Mouse (Mus musculus): ENCODE measurements around the gene Vmn1r1. TPM values are rescaled to one million over a fixed set of nuclear protein-coding genes. Genes with fewer than 3 reads are reported as not detected.
"Not testable (repeated sequence)": the region's sequence is repeated elsewhere in the genome, so short reads cannot be mapped to it uniquely, and the experiment has no call there.

Gene Vmn1r1
- polyA plus RNA-seq (2016; fragmentation: Nextera tagmentation; extraction: Ambion mirVana), result not detected in 2 replicates

DNA sequence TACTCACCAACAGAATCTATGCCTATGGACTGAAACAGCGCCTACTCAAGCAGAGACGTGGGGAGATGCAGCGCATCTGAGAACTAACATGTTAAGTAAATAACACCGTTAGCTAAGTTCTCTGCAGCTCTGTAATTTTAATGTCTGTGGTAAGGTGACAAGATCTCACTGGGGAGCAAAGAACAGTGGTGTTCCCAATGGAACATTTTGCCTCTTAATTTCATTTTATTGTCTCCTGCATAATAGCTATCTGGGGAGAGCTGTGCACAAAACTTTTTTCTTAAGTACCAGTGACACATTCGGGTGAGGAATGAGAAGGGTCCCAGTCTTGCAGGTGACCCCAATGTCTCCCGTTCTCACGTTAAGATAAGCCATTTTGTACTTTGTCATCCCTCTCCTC lies at the start of gene Vmn1r1:
Gene Vmn1r1, minus strand, starts transcription at position 101 of the 400 bp plus-strand sequence.
- H3K27ac ChIP-seq, result no peak within 1 kb of the TSS
- no peak within 1 kb of the TSS for H3K4me3 ChIP-seq
- no peaks in the 10 kb centered on the region for H3K9me3 ChIP-seq
- no peak for DNase-seq (ENCODE audit: low spot score)
- no peaks in the 10 kb centered on the region for H3K4me1 ChIP-seq
- H3K27me3 ChIP-seq (ENCODE audit: insufficient read depth, poor library complexity, severe bottlenecking), result no peaks in the 10 kb centered on the region
- no peaks in the 10 kb centered on the region for H3K36me3 ChIP-seq
- WGBS, result 85% methylated on average over 7 of the region's 7 CpGs

DNA sequence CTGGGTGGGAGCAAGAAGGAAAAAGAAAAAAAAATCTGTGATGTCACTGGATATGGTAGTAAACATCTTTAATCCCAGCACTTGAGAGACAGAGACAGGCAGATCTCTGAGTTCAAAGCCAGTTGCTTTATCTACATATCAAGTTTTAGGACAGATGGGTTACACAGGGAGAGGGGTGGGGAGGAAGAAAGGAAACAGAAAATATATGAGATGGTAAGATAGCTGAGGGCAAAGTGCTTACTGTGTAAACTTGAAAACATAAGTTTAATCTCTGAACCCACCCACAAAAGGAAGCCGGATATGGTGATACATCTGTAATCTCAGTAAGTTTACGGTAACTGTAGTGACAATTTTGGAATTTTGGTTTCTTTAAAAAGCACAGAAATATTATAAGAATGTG lies 46.0 kb upstream of the Vmn1r1 start:
- no peaks in the 10 kb centered on the region for H3K9me3 ChIP-seq
- WGBS, result 86% methylated on average over 2 of the region's 2 CpGs
- H3K4me1 ChIP-seq, result no peaks in the 10 kb centered on the region
- H3K27ac ChIP-seq, result no peak overlapping the region
- no peaks in the 10 kb centered on the region for H3K27me3 ChIP-seq (ENCODE audit: insufficient read depth, poor library complexity, severe bottlenecking)
- no peaks in the 10 kb centered on the region for H3K36me3 ChIP-seq
- DNase-seq (ENCODE audit: low spot score), result no peak
- no peak overlapping the region for H3K4me3 ChIP-seq

DNA sequence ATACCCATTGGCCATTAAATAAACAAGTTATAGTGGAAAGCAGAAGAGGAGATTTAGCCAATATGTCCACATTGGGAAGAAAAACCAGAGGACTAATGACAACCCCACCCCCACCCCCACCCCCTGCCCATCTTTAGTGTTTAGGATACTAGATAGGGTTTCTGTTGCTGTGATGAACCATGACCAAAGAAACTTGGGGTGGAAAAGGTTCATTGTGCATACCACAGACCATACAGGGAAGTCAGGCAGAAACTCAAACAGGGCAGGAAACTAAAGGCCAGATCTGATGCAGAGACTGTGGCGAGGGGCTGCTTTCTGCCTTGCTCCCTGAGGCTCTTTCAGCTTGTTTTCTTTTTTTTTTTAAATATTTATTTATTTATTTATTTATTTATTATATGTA lies 28.3 kb upstream of the Vmn1r1 start:
- no peak for DNase-seq (ENCODE audit: low spot score)
- no peak overlapping the region for H3K4me3 ChIP-seq
- H3K9me3 ChIP-seq, result no peaks in the 10 kb centered on the region
- H3K27me3 ChIP-seq (ENCODE audit: insufficient read depth, poor library complexity, severe bottlenecking), result no peaks in the 10 kb centered on the region
- WGBS, result 68% methylated on average over 1 of the region's 1 CpGs
- H3K36me3 ChIP-seq, result no peaks in the 10 kb centered on the region
- peaks cover 12% of the 10 kb centered on the region for H3K4me1 ChIP-seq
- H3K27ac ChIP-seq, result no peak overlapping the region

DNA sequence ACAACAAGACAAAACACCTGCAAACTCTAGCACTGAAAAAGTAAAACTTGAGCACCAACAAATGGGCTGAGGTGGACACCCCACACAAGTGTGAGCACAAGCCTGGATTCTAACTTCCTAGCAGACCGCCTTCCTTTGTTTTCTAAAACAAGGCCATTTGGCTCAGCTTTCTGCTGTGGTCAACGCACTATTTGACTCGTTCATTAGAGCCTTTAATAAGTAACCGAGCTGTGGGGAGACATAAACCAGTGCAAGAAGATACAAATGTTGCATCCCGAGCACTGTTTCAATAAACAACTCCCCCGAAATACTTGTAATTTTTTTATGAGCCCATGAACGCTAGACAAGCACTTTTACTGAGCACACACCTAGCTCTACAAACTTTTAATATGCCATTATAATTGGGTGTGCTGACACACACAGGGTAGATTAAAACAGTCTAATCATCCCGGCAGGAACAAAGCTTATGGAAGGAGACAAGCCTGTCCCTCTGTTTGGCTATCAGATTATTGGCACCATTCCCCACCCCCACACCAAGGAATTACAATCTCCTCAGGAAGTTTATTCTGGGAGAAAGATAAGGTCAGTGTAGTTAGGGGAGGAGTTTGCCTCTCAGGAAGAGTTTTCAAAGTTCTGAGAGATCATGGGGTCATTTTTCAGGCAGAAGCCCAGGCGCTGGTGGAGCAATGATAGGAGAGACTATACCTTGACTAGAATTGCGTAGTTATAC lies 27.7 kb upstream of the Vmn1r1 start:
- Histone ChIP-seq H3K36me3 (no peaks in the 10 kb centered on the region), H3K27ac (no peak overlapping the region), H3K4me1 (peaks cover 12% of the 10 kb centered on the region), H3K9me3 (no peaks in the 10 kb centered on the region), H3K4me3 (no peak overlapping the region), H3K27me3 (ENCODE audit: insufficient read depth, poor library complexity, severe bottlenecking) (no peaks in the 10 kb centered on the region)
- DNase-seq (ENCODE audit: low spot score), result no peak
- 48% methylated on average over 10 of the region's 10 CpGs for WGBS

DNA sequence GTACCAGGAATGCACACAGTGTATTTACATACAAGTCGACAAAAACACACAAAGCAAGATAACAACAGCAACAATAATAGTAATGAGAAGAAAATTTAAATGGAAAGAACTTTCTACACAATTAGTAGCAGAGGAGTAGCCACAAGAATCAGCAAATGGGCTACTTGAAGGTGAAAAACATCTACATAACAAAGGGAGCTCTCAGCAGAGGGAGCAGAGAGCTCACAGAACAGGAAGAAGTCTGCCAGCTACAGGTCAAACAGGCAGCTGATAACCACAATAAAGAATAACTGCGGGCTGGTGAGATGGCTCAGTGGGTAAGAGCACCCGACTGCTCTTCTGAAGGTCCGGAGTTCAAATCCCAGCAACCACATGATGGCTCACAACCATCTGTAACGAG lies 26.9 kb upstream of the Vmn1r1 start:
- no peak overlapping the region for H3K27ac ChIP-seq
- no peaks in the 10 kb centered on the region for H3K27me3 ChIP-seq (ENCODE audit: insufficient read depth, poor library complexity, severe bottlenecking)
- 67% methylated on average over 5 of the region's 5 CpGs for WGBS
- no peaks in the 10 kb centered on the region for H3K9me3 ChIP-seq
- DNase-seq (ENCODE audit: low spot score), result no peak
- no peak overlapping the region for H3K4me3 ChIP-seq
- H3K36me3 ChIP-seq, result no peaks in the 10 kb centered on the region
- peaks cover 12% of the 10 kb centered on the region for H3K4me1 ChIP-seq

DNA sequence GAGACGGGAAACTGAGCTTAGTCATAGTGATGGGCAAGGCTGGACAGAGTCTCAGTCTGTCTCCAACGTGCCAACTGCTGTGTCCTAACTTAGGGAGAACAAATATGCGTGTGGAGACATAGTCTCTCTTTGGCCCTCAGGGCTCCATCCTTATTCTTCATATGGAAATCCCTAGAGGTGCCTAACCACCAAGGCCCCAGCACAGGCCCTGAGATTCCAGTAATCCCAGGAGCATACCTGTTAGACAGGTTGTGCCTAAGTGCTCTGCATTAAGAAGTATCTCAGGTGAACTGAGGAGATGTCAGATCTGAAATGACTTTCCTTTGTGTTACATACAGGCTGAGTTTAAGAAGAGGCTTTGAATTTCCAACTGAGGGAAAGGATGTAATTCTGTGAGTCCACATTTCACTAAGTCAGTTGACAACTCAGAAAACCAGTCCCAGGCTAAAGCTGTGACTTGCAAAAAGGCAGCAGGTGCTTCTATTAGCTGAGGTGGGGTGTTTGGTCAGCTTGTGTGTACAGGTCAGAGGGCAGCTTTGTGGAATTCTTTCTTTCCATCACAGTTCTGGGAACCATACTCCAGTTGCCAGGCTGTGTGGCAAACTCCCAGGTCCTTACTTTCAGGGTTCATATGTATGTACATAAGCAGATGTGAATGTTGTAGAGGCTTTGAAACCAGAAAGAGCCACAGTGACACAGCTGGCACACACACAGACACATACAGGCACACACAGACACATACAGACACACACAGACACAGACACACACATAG lies 25.6 kb upstream of the Vmn1r1 start:
- H3K36me3 ChIP-seq, result no peaks in the 10 kb centered on the region
- no peak for DNase-seq (ENCODE audit: low spot score)
- H3K9me3 ChIP-seq, result no peaks in the 10 kb centered on the region
- no peaks in the 10 kb centered on the region for H3K27me3 ChIP-seq (ENCODE audit: insufficient read depth, poor library complexity, severe bottlenecking)
- WGBS, result 65% methylated on average over 3 of the region's 3 CpGs
- H3K4me3 ChIP-seq, result no peak overlapping the region
- H3K4me1 ChIP-seq, result peaks cover 12% of the 10 kb centered on the region
- no peak overlapping the region for H3K27ac ChIP-seq

DNA sequence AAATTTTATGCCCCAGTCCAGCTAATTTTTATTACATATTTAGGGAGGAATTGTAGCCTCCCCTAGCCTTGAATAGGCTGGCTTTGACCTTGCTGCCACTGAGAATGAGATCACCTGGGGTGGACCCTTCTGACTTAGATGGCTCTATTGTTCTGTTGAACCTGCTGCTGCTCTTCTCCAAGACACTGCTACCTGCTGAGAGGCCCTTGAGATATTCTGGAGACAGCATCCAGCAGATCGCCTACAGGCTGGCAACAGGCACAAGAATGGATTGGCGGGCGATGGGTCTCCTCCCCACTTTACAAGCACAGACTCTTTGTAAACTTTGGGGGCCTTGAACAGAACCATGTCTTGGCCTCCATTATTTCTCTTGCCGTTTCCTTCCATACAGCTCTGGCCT lies 18.2 kb upstream of the Vmn1r1 start:
- WGBS, result 61% methylated on average over 4 of the region's 4 CpGs
- DNase-seq (ENCODE audit: low spot score); H3K27me3 ChIP-seq (ENCODE audit: insufficient read depth, poor library complexity, severe bottlenecking); H3K27ac ChIP-seq; H3K9me3 ChIP-seq; H3K36me3 ChIP-seq; H3K4me1 ChIP-seq; H3K4me3 ChIP-seq: not testable (repeated sequence)

DNA sequence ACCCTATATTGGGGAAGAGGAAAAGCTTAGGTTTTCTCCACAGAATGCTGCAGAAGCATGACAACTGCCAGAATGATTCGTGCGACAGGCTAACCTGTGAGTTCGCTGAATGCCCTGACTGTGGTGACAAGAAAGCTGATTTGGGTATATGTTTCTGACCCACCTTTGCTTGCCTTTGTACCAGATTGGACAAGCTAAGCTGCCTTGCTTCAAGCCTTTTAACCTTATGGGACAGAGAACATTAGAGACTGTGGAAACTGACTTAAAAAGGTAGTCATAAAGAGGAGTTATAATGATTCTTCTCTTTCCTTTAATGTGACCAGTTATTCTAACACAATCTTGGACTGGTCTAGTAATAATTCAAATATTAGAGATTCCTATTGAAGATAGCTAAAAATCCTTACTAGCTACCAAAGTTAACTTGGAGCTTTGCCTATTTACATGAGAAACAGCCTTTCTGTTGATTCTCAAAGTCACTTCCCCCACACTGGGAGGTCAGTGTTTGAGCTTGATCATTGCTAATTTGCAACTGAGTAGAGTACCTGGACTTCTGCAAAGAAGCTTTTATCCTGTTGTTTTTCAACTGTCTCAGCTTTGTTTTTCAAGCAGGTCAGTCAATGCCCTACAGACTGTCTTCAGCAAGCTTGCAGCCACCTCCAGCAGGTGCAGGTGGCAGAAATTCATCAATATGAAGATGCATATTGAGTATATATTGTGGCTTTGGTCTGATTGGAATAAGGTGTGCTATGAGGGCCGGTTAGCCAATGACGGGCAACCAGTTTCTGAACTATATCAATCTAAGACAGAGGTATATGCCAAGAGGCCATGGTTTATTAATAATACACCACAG lies 17.4 kb upstream of the Vmn1r1 start:
- DNase-seq (ENCODE audit: low spot score), result no peak
- H3K4me3 ChIP-seq, result no peak overlapping the region
- no peaks in the 10 kb centered on the region for H3K36me3 ChIP-seq
- H3K9me3 ChIP-seq, result no peaks in the 10 kb centered on the region
- no peaks in the 10 kb centered on the region for H3K4me1 ChIP-seq
- 67% methylated on average over 5 of the region's 5 CpGs for WGBS
- H3K27me3 ChIP-seq (ENCODE audit: insufficient read depth, poor library complexity, severe bottlenecking), result no peaks in the 10 kb centered on the region
- H3K27ac ChIP-seq, result no peak overlapping the region

DNA sequence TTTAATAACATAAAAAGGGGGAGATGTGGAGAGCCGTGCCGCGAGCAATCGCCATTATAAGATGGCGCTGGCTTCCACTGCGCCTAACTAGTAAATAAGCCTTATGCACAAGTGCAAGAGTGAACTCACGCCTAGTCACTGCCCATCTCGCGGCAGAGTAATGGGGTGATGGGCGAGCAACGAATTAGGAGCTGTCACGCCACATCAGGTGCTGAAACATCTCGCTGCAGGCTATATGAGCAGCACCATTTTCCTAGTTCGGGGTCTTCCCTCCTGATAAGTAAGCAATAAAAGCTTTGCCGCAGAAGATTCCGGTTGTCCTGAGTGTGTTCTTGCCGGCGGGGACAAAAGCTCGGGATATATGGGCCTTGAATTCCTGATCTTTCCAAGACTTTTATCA lies 12.7 kb upstream of the Vmn1r1 start:
- H3K27me3 ChIP-seq (ENCODE audit: insufficient read depth, poor library complexity, severe bottlenecking); H3K4me3 ChIP-seq; H3K36me3 ChIP-seq; DNase-seq (ENCODE audit: low spot score); H3K27ac ChIP-seq; H3K9me3 ChIP-seq; H3K4me1 ChIP-seq: not testable (repeated sequence)
- 91% methylated on average over 19 of the region's 19 CpGs for WGBS

DNA sequence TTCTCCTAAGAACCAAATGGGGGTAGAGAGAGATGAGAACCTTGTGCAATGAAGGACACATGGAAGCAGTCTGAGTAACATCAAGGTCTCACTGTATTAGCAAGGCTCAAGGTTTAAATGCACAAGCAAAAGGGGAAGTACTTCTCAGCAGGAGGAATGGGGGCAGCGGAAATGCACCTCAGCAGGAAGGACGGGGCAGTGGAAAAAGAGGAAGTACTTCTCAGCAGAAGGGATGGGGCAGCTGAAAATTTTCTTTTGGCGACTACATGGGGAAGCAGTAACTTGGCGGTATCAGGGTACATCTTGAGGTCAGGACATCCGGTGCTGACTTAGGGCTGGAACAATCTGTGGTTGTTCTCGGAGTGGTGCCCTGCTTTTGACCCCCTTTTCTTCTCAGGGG lies 5.9 kb upstream of the Vmn1r1 start:
- H3K36me3 ChIP-seq; H3K27me3 ChIP-seq (ENCODE audit: insufficient read depth, poor library complexity, severe bottlenecking); H3K9me3 ChIP-seq; DNase-seq (ENCODE audit: low spot score); H3K4me1 ChIP-seq; H3K4me3 ChIP-seq; H3K27ac ChIP-seq: not testable (repeated sequence)
- 80% methylated on average over 6 of the region's 6 CpGs for WGBS

DNA sequence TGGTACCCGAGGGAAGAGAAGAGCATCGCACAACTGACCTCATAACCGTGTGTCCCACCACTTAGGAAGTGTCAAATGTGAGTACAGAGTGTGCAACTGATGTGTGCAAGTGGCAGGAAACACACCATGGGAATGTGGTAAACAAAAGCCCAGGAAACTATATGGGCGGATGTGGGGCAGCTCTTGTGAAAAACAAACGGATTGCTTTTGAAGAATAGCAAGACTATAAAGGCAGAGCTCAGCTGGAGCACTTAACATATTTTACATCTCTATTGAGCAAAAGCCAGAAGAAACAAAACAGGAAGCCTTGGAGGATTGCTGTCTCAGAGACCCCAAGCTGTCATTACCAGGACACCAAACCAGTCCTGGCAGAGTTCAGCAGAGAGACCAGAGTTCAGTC lies 1.3 kb downstream of the Vmn1r1 start:
- Histone ChIP-seq H3K4me3 (no peak overlapping the region), H3K4me1 (no peaks in the 10 kb centered on the region), H3K27ac (no peak overlapping the region), H3K27me3 (ENCODE audit: insufficient read depth, poor library complexity, severe bottlenecking) (no peaks in the 10 kb centered on the region), H3K9me3 (no peaks in the 10 kb centered on the region), H3K36me3 (no peaks in the 10 kb centered on the region)
- 60% methylated on average over 5 of the region's 5 CpGs for WGBS
- DNase-seq (ENCODE audit: low spot score), result no peak

DNA sequence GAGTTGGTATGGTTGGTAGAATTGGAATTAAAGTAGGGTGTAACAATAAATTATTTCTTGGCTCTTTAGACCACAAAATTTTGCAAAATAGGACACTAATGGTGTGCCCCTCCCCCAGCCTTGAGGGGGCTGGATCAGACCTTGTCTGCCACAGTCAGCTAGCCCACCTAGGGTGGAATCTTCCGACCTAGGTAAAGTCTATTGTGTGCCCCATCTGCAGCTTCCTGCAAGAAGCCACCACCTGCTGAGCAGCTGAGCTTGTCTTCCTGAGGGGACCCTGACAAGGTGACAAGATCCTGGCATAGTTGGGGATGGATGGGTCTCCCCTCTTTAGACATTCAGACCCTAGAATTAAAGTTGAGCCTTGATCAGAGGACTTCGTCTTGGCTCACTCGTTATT lies 4.7 kb downstream of the Vmn1r1 start:
- WGBS, result 78% methylated on average over 3 of the region's 3 CpGs
- Histone ChIP-seq H3K4me1 (no peaks in the 10 kb centered on the region), H3K36me3 (no peaks in the 10 kb centered on the region), H3K27me3 (ENCODE audit: insufficient read depth, poor library complexity, severe bottlenecking) (no peaks in the 10 kb centered on the region), H3K27ac (no peak overlapping the region), H3K9me3 (no peaks in the 10 kb centered on the region), H3K4me3 (no peak overlapping the region)
- no peak for DNase-seq (ENCODE audit: low spot score)

DNA sequence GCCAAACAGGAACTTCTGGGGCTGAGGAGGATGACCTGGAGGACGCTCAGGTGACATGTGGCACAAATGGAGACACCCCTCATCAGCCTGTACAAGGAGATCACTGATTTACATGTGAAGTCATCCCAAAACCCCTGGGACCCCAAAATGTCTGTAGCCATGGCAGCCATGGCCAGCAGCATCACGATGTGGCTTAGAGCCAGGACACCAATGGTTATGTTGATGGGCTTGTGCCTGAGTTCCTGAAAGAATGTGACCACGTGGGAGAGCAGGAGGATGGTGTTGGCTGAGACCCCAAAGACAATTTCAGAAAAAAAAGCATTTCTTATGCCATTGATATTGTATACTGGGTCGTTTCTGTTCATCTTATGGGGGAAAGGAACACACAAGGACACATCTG lies 6.6 kb downstream of the Vmn1r1 start:
- Histone ChIP-seq H3K27me3 (ENCODE audit: insufficient read depth, poor library complexity, severe bottlenecking) (no peaks in the 10 kb centered on the region), H3K9me3 (no peaks in the 10 kb centered on the region), H3K4me3 (no peak overlapping the region), H3K4me1 (no peaks in the 10 kb centered on the region), H3K27ac (no peak overlapping the region), H3K36me3 (no peaks in the 10 kb centered on the region)
- WGBS, result 73% methylated on average over 4 of the region's 4 CpGs
- no peak for DNase-seq (ENCODE audit: low spot score)

Measured in heart, embryonic 10.5 days (tissue).